Mouse (Mus musculus) c-Kit-positive CD71-positive TER-119-positive erythroid progenitor cells, embryonic 14.5 days (primary cell): ENCODE measurements around the gene Smim6.

Experiments used
- DNase-seq: peaks from one replicate; pipeline ENCODE4 v3.0.0-alpha.2; 2013; ENCODE audit warnings: low spot score

Smim6 gene

GRCm38 (mm10) chr11:115911632-115912376 is at the start of gene Smim6:
TSS of gene Smim6 (plus strand) at chr11:115912017.
- peak; percentile 70 for DNase-seq

- DNase-seq, result no peak
Observed at GRCm38 (mm10) chr11:115863895-115864294, 47.9 kb upstream of the Smim6 start.

GRCm38 (mm10) chr11:115869393-115869792 is 42.4 kb upstream of the Smim6 start:
- peak; percentile 47 for DNase-seq

- no peak for DNase-seq
Observed at GRCm38 (mm10) chr11:115872437-115872836, 39.4 kb upstream of the Smim6 start.

GRCm38 (mm10) chr11:115875935-115876334 is 35.9 kb upstream of the Smim6 start:
- no peak for DNase-seq

- DNase-seq, result no peak
Observed at GRCm38 (mm10) chr11:115876438-115876837, 35.4 kb upstream of the Smim6 start.

- no peak for DNase-seq
Observed at GRCm38 (mm10) chr11:115877174-115877755, 34.6 kb upstream of the Smim6 start.

- DNase-seq, result no peak
Observed at GRCm38 (mm10) chr11:115878071-115878470, 33.7 kb upstream of the Smim6 start.

- DNase-seq, result peak; percentile 62
Observed at GRCm38 (mm10) chr11:115881002-115881401, 30.8 kb upstream of the Smim6 start.

- DNase-seq, result no peak
Observed at GRCm38 (mm10) chr11:115883251-115883650, 28.6 kb upstream of the Smim6 start.

GRCm38 (mm10) chr11:115884361-115884760 is 27.5 kb upstream of the Smim6 start:
- DNase-seq, result no peak

- DNase-seq, result no peak
Observed at GRCm38 (mm10) chr11:115885281-115885680, 26.5 kb upstream of the Smim6 start.

- no peak for DNase-seq
Observed at GRCm38 (mm10) chr11:115886446-115886845, 25.4 kb upstream of the Smim6 start.

- no peak for DNase-seq
Observed at GRCm38 (mm10) chr11:115888020-115888419, 23.8 kb upstream of the Smim6 start.

- no peak for DNase-seq
Observed at GRCm38 (mm10) chr11:115889159-115889558, 22.7 kb upstream of the Smim6 start.

- no peak for DNase-seq
Observed at GRCm38 (mm10) chr11:115892213-115892612, 19.6 kb upstream of the Smim6 start.

- DNase-seq, result no peak
Observed at GRCm38 (mm10) chr11:115893071-115893470, 18.7 kb upstream of the Smim6 start.

- no peak for DNase-seq
Observed at GRCm38 (mm10) chr11:115894755-115895520, 16.9 kb upstream of the Smim6 start.

GRCm38 (mm10) chr11:115898446-115898845 is 13.4 kb upstream of the Smim6 start:
- no peak for DNase-seq

GRCm38 (mm10) chr11:115898886-115899285 is 12.9 kb upstream of the Smim6 start:
- peak; percentile 83 for DNase-seq

- peak; percentile 67 for DNase-seq
Observed at GRCm38 (mm10) chr11:115899486-115900266, 12.1 kb upstream of the Smim6 start, which contains the start of gene Smim5. TSS of gene Smim5 (plus strand) at chr11:115899966.
